In the genomic region with DNA sequence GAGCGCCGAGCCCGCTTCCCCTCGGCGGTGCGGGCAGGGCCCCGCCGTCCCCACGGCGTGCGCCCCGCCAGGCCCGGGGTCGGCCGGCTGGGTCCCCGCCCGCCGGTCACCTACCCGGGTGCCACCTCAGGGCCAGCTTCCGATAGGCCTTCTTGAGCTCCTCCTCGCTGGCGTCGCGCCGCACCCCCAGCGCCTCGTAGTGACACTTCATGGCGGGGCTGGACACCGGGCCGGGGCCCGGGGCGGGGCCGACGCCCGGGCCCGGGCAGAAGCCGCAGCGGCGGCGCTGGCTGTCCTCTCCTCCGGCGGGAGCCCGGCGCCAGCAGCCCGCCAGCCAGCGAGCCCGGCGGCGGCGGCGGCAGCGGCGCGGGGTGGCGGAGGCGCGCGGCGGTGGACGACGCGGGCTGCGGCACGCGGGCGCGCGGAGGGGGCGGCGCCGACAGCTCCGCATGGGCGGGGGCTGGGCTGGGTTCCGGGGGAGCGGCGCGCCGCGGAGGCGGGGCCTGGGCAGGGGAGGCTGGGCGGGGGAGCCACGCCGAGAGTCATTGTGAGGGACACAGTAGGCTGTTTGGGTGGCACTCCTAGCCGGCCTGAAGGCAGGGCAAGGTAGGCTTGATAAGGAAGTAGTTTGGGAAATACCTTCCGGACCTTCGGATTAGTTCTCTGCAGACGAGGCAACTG, we compare ENCODE assay signal across 8 mouse cellular contexts. TPM values are rescaled to one million over a fixed set of nuclear protein-coding genes. Genes with fewer than 3 reads are reported as not detected.
A peak's percentile ranks its signal among the peaks of the same experiment; 100 is the strongest.
DNase-seq lines count a peak whose midpoint lies in the region; ATAC-seq and TF ChIP-seq lines count a peak whose summit lies in the region.

Gene Dnajc21 (minus strand): TSS at position 366 of the 681 bp plus-strand sequence.

- TF ChIP-seq CTCF in embryonic fibroblast, embryonic 13.5 days (IDR thresholded peaks at IDR 0.05; ENCODE audit: borderline replicate concordance, insufficient read depth, low read length) = no peak

- DNase-seq in CD4-positive, CD25-positive, alpha-beta regulatory T cell, adult 2 months (ENCODE audit: low read depth, low spot score) = peak; percentile 93
- peak; percentile 93 for DNase-seq in brain, adult 2 months (ENCODE audit: low read depth, low spot score)
- peak; percentile 93 for DNase-seq in heart, embryonic 10.5 days (ENCODE audit: low spot score)
- DNase-seq in liver, embryonic 13.5 days = peak; percentile 77
- DNase-seq in natural killer cell, adult 2 months (ENCODE audit: low spot score in 2 of 2) = peak; percentile 76 to 79

- H3K4me1 ChIP-seq in embryonic fibroblast, embryonic 13.5 days (ENCODE audit: control insufficient read depth, insufficient read depth, low read length) = peaks cover 2% of the 10 kb centered on the region; the same call in 1 of the 2 replicates
- peaks cover 7% of the 10 kb centered on the region; the same call in 1 of the 2 replicates for H3K4me1 ChIP-seq in heart, embryonic 10.5 days
- peaks cover 19% of the 10 kb centered on the region; the same call in 1 of the 2 replicates for H3K4me1 ChIP-seq in kidney, embryonic 15.5 days
- H3K4me1 ChIP-seq in liver, embryonic 13.5 days (replicated peaks) = peaks cover 25% of the 10 kb centered on the region
- 0 out of 2 replicates have a peak, but pooled peaks cover 3% of the 10 kb centered on the region for H3K4me1 ChIP-seq in stomach, embryonic 14.5 days (ENCODE audit: control insufficient read depth, insufficient read depth, low read length)

- H3K9ac ChIP-seq in kidney, embryonic 15.5 days = peak within 1 kb of the TSS; percentile 79
- H3K9ac ChIP-seq in liver, embryonic 13.5 days = peak within 1 kb of the TSS; percentile 89
- H3K9ac ChIP-seq in stomach, embryonic 14.5 days (replicated peaks; ENCODE audit: low read depth, low read length) = peak within 1 kb of the TSS; percentile 82

- peak; percentile 89 for TF ChIP-seq POLR2A in embryonic fibroblast, embryonic 13.5 days (IDR thresholded peaks at IDR 0.05; ENCODE audit: low read depth, low read length)

- peaks cover 4% of the 10 kb centered on the region for H3K36me3 ChIP-seq in heart, embryonic 10.5 days
- H3K36me3 ChIP-seq in kidney, embryonic 15.5 days = peaks cover 10% of the 10 kb centered on the region
- peaks cover 7% of the 10 kb centered on the region for H3K36me3 ChIP-seq in liver, embryonic 13.5 days
- H3K36me3 ChIP-seq in stomach, embryonic 14.5 days (ENCODE audit: control insufficient read depth, insufficient read depth, low read length) = peaks cover 3% of the 10 kb centered on the region; the same call in 1 of the 2 replicates

- H3K27ac ChIP-seq in embryonic fibroblast, embryonic 13.5 days (ENCODE audit: insufficient read depth, low read length) = no peak within 1 kb of the TSS
- H3K27ac ChIP-seq in heart, embryonic 10.5 days = peak within 1 kb of the TSS; percentile 91
- H3K27ac ChIP-seq in kidney, embryonic 15.5 days = peak within 1 kb of the TSS; percentile 76
- H3K27ac ChIP-seq in liver, embryonic 13.5 days = peak within 1 kb of the TSS; percentile 76
- peak within 1 kb of the TSS; percentile 66 for H3K27ac ChIP-seq in stomach, embryonic 14.5 days (ENCODE audit: low read length)

- H3K9me3 ChIP-seq in heart, embryonic 10.5 days = no peaks in the 10 kb centered on the region
- no peaks in the 10 kb centered on the region for H3K9me3 ChIP-seq in kidney, embryonic 15.5 days (replicated peaks)
- no peaks in the 10 kb centered on the region for H3K9me3 ChIP-seq in liver, embryonic 13.5 days (replicated peaks)
- H3K9me3 ChIP-seq in stomach, embryonic 14.5 days (ENCODE audit: control insufficient read depth, low read depth, low read length) = no peaks in the 10 kb centered on the region

- H3K27me3 ChIP-seq in heart, embryonic 10.5 days (ENCODE audit: insufficient read depth, poor library complexity, severe bottlenecking) = no peaks in the 10 kb centered on the region
- H3K27me3 ChIP-seq in kidney, embryonic 15.5 days = no peaks in the 10 kb centered on the region
- H3K27me3 ChIP-seq in liver, embryonic 13.5 days = no peaks in the 10 kb centered on the region
- H3K27me3 ChIP-seq in stomach, embryonic 14.5 days (ENCODE audit: control insufficient read depth, insufficient read depth, low read length) = no peaks in the 10 kb centered on the region

- 5% methylated on average over 82 of the region's 87 CpGs for WGBS in heart, embryonic 10.5 days
- under 1% methylated on average over 70 of the region's 87 CpGs for WGBS in kidney, embryonic 15.5 days
- WGBS in liver, embryonic 13.5 days (ENCODE audit: insufficient replicate concordance) = under 1% methylated on average over 68 of the region's 87 CpGs
- WGBS in stomach, embryonic 14.5 days = under 1% methylated on average over 85 of the region's 87 CpGs

- peak within 1 kb of the TSS; percentile 69 for H3K4me3 ChIP-seq in embryonic fibroblast, embryonic 13.5 days (ENCODE audit: insufficient read depth, low read length)
- H3K4me3 ChIP-seq in heart, embryonic 10.5 days = peak within 1 kb of the TSS; percentile 89
- peak within 1 kb of the TSS; percentile 86 for H3K4me3 ChIP-seq in kidney, embryonic 15.5 days (replicated peaks)
- peak within 1 kb of the TSS; percentile 90 for H3K4me3 ChIP-seq in liver, embryonic 13.5 days (replicated peaks)
- H3K4me3 ChIP-seq in stomach, embryonic 14.5 days (ENCODE audit: low read depth, low read length) = peak within 1 kb of the TSS; percentile 77

- peak within 1 kb of the TSS; percentile 83 for H3K4me2 ChIP-seq in kidney, embryonic 15.5 days
- H3K4me2 ChIP-seq in liver, embryonic 13.5 days = peak within 1 kb of the TSS; percentile 99
- peak within 1 kb of the TSS; percentile 69 for H3K4me2 ChIP-seq in stomach, embryonic 14.5 days (replicated peaks; ENCODE audit: low read depth, low read length)

- peak; percentile 97 for ATAC-seq in kidney, embryonic 15.5 days (replicated peaks; ENCODE audit: low FRiP score)
- ATAC-seq in liver, embryonic 13.5 days (ENCODE audit: low read depth) = peak; percentile 97
- peak; percentile 96 for ATAC-seq in stomach, embryonic 14.5 days (ENCODE audit: insufficient number of reproducible peaks, insufficient read depth, low FRiP score, low read depth)

RNA-seq across cellular contexts. Expression of gene Dnajc21, which starts in this region (rescaled TPM):
- 20.9 and 28.4 TPM in 2 replicates for polyA plus RNA-seq in embryonic fibroblast, embryonic 13.5 days (2011; ENCODE audit: insufficient read length, low read depth, missing spikeins)
- 9.0 and 9.8 TPM in 2 replicates for polyA plus RNA-seq in heart, embryonic 10.5 days (2016; fragmentation: Nextera tagmentation; extraction: Ambion mirVana)
- polyA plus RNA-seq in kidney, embryonic 15.5 days (2015; fragmentation: Nextera tagmentation; extraction: Ambion mirVana) = 12.6 and 12.9 TPM in 2 replicates
- polyA plus RNA-seq in liver, embryonic 13.5 days (2015; fragmentation: Nextera tagmentation; extraction: Ambion mirVana) = 5.8 and 7.5 TPM in 2 replicates
- 12.4 and 13.2 TPM in 2 replicates for polyA plus RNA-seq in stomach, embryonic 14.5 days (2014; fragmentation: Nextera tagmentation; extraction: Ambion mirVana)
